Mouse (Mus musculus) limb, embryonic 14.5 days (tissue): ENCODE results near the gene Ccdc88b. TPM values are rescaled to one million over a fixed set of nuclear protein-coding genes. Genes with fewer than 3 reads are reported as not detected.

Experiments
- ATAC-seq: fragments of 200-750 bp; cut with Nextera tagmentation; 2 replicates; pipeline ENCODE4 v1.8.0; 2017; ENCODE audit warnings: low read depth, moderate number of reproducible peaks, moderate TSS enrichment; ENCODE audit not compliant: low FRiP score
- DNase-seq: peaks from one replicate; pipeline ENCODE4 v3.0.0-alpha.2; 2015; ENCODE audit warnings: low spot score
- H3K27ac ChIP-seq: fragments of 300-500 bp; sonication (generic); replicated peaks from 2 replicates; pipeline ENCODE4 v1.5.1; 2014; ENCODE audit warnings: low read depth, mild to moderate bottlenecking, low read length, moderate library complexity, mixed read lengths
- H3K27me3 ChIP-seq: fragments of 300-500 bp; sonication (generic); 2 replicates; pipeline ENCODE4 v1.6.1; 2014; ENCODE audit warnings: low read length, mixed read lengths; ENCODE audit not compliant: control insufficient read depth, insufficient read depth
- H3K36me3 ChIP-seq: fragments of 300-500 bp; sonication (generic); 2 replicates; pipeline ENCODE4 v1.6.1; 2014; ENCODE audit warnings: mild to moderate bottlenecking, low read length, moderate library complexity, mixed read lengths; ENCODE audit not compliant: control insufficient read depth, insufficient read depth
- H3K4me1 ChIP-seq: fragments of 300-500 bp; sonication (generic); 2 replicates; pipeline ENCODE4 v1.6.1; 2014; ENCODE audit warnings: antibody characterized with exemption, low read length, mixed read lengths; ENCODE audit not compliant: control insufficient read depth, insufficient read depth
- H3K4me2 ChIP-seq: fragments of 300-500 bp; sonication (generic); replicated peaks from 2 replicates; pipeline ENCODE4 v1.6.1; 2014; ENCODE audit warnings: low read depth, mild to moderate bottlenecking, low read length, moderate library complexity; ENCODE audit not compliant: severe bottlenecking
- H3K4me3 ChIP-seq: fragments of 300-500 bp; sonication (generic); replicated peaks from 2 replicates; pipeline ENCODE4 v1.5.1; 2014; ENCODE audit warnings: low read length
- H3K9ac ChIP-seq: fragments of 300-500 bp; sonication (generic); 2 replicates; pipeline ENCODE4 v1.6.1; 2014; ENCODE audit warnings: mild to moderate bottlenecking, low read depth, low read length, moderate library complexity; ENCODE audit not compliant: severe bottlenecking
- H3K9me3 ChIP-seq: fragments of 300-500 bp; sonication (generic); 2 replicates; pipeline ENCODE4 v1.6.1; 2016; ENCODE audit warnings: low read length; ENCODE audit not compliant: control insufficient read depth
- POLR2A ChIP-seq: fragments of 200-500 bp; IDR thresholded peaks from 2 replicates; pipeline ENCODE4 v1.8.0; 2012; ENCODE audit warnings: inconsistent platforms, mild to moderate bottlenecking, moderate library complexity, borderline replicate concordance; ENCODE audit not compliant: insufficient read depth, insufficient read length; ENCODE audit errors: extremely low read depth
- WGBS: fragments of 180-500 bp; shearing (Covaris S2); extraction: QIAGEN DNeasy Blood & Tissue Kit; methylation state at CpG from one replicate; pipeline ENCODE4 v1.1.7; 2014; 5-methylcytosine and 5-hydroxymethylcytosine counted together
- polyA plus RNA-seq, 2 experiments: library from polyadenylated mRNA; depleted of rRNA in 1 of 2; stranded (reverse) in 1 of 2; unstranded in 1 of 2; fragments of >200 nt; fragmentation: Nextera tagmentation in 1 of 2; extraction: Ambion mirVana in 1 of 2; gene quantifications; 2 replicates each; pipeline versions ENCODE4 v1.2.1 to v1.2.3; 2012 to 2014

The Ccdc88b gene
- polyA plus RNA-seq (2012; rRNA removed): 1.8 and 2.2 TPM in 2 replicates
- polyA plus RNA-seq (2014; fragmentation: Nextera tagmentation; extraction: Ambion mirVana): 0.69 and 0.75 TPM in 2 replicates

GRCm38 (mm10) chr19:6858031-6858430, at the start of gene Ccdc88b:
Gene Ccdc88b, minus strand, starts transcription at chr19:6858211.
- no peaks in the 10 kb centered on the region for H3K27me3 ChIP-seq
- no peak within 1 kb of the TSS for H3K9ac ChIP-seq
- H3K4me3 ChIP-seq: no peak within 1 kb of the TSS
- H3K36me3 ChIP-seq: no peaks in the 10 kb centered on the region
- H3K4me2 ChIP-seq: no peak within 1 kb of the TSS
- no peaks in the 10 kb centered on the region for H3K4me1 ChIP-seq
- no peak within 1 kb of the TSS for H3K27ac ChIP-seq
- H3K9me3 ChIP-seq: no peaks in the 10 kb centered on the region
- no peak for TF ChIP-seq POLR2A
- DNase-seq (no peak), ATAC-seq (no peak)
- WGBS: 79% methylated on average over 7 of the region's 7 CpGs

GRCm38 (mm10) chr19:6907094-6907493, 49.1 kb upstream of the Ccdc88b start:
- Histone ChIP-seq H3K4me1 (peaks cover 12% of the 10 kb centered on the region), H3K9me3 (no peaks in the 10 kb centered on the region), H3K27me3 (no peaks in the 10 kb centered on the region), H3K4me3 (no peak overlapping the region), H3K27ac (no peak overlapping the region), H3K9ac (no peak overlapping the region), H3K4me2 (no peak overlapping the region), H3K36me3 (peaks cover 34% of the 10 kb centered on the region)
- no peak for TF ChIP-seq POLR2A
- 95% methylated on average over 8 of the region's 8 CpGs for WGBS
- ATAC-seq (no peak), DNase-seq (no peak)

- Histone ChIP-seq H3K9ac (no peak overlapping the region), H3K9me3 (no peaks in the 10 kb centered on the region), H3K4me3 (no peak overlapping the region), H3K4me2 (no peak overlapping the region), H3K4me1 (peaks cover 12% of the 10 kb centered on the region), H3K36me3 (peaks cover 25% of the 10 kb centered on the region), H3K27ac (no peak overlapping the region), H3K27me3 (no peaks in the 10 kb centered on the region)
- WGBS: 87% methylated on average over 3 of the region's 3 CpGs
- DNase-seq: no peak
- TF ChIP-seq POLR2A: no peak
- ATAC-seq: no peak
Observed at GRCm38 (mm10) chr19:6906199-6906598, 48.2 kb upstream of the Ccdc88b start.

GRCm38 (mm10) chr19:6905498-6906159, 47.6 kb upstream of the Ccdc88b start:
- WGBS: 91% methylated on average over 11 of the region's 11 CpGs
- Histone ChIP-seq H3K9me3 (no peaks in the 10 kb centered on the region), H3K9ac (no peak overlapping the region), H3K4me2 (no peak overlapping the region), H3K36me3 (peaks cover 22% of the 10 kb centered on the region; the same call in 1 of the 2 replicates), H3K27ac (no peak overlapping the region), H3K4me3 (no peak overlapping the region), H3K4me1 (peaks cover 12% of the 10 kb centered on the region), H3K27me3 (no peaks in the 10 kb centered on the region)
- TF ChIP-seq POLR2A: no peak
- DNase-seq: no peak
- no peak for ATAC-seq

- ATAC-seq (no peak), DNase-seq (no peak)
Observed at GRCm38 (mm10) chr19:6904846-6905245, 46.8 kb upstream of the Ccdc88b start.

More at GRCm38 (mm10) chr19:6904846-6905245, 46.8 kb upstream of the Ccdc88b start:
- H3K9ac ChIP-seq: no peak overlapping the region
- WGBS: 77% methylated on average over 2 of the region's 2 CpGs
- peaks cover 12% of the 10 kb centered on the region for H3K4me1 ChIP-seq
- H3K27ac ChIP-seq: no peak overlapping the region
- H3K27me3 ChIP-seq: no peaks in the 10 kb centered on the region
- H3K4me3 ChIP-seq: no peak overlapping the region
- H3K36me3 ChIP-seq: peaks cover 22% of the 10 kb centered on the region; the same call in 1 of the 2 replicates
- TF ChIP-seq POLR2A: no peak
- no peak overlapping the region for H3K4me2 ChIP-seq
- H3K9me3 ChIP-seq: no peaks in the 10 kb centered on the region
